Mouse (Mus musculus) erythroid progenitor cell, adult 5-6 weeks (primary cell): ENCODE results near the gene 3110082I17Rik. TPM values are rescaled to one million over a fixed set of nuclear protein-coding genes. Genes with fewer than 3 reads are reported as not detected.

ENCODE experiments used
- ATAC-seq: replicated peaks from 2 replicates; pipeline ENCODE4 v1.8.0; 2016; ENCODE audit warnings: moderate number of reproducible peaks, mild to moderate bottlenecking, moderate TSS enrichment, inconsistent platforms; ENCODE audit not compliant: poor library complexity, low FRiP score, severe bottlenecking
- total RNA-seq, 2 experiments: library from RNA; stranded (forward) in 1 of 2; stranded (reverse) in 1 of 2; fragments of 150-400 nt in 1 of 2; fragments of 186-747, 209-891 nt in 1 of 2; gene quantifications; 2 replicates each; pipeline versions ENCODE4 v1.2.3 to v1.2.4; 2015 to 2017; ENCODE audit warnings: low replicate concordance in 2 of 2

3110082I17Rik gene
- total RNA-seq, 2 experiments from 2014 or later = 3.2 TPM; not detected in 1

- ATAC-seq = no peak
Measured at GRCm38 (mm10) chr5:139383234-139383633, 77.1 kb downstream of the 3110082I17Rik start.

- peak; percentile 58 for ATAC-seq
Measured at GRCm38 (mm10) chr5:139382760-139383159, 77.6 kb downstream of the 3110082I17Rik start.

DNA sequence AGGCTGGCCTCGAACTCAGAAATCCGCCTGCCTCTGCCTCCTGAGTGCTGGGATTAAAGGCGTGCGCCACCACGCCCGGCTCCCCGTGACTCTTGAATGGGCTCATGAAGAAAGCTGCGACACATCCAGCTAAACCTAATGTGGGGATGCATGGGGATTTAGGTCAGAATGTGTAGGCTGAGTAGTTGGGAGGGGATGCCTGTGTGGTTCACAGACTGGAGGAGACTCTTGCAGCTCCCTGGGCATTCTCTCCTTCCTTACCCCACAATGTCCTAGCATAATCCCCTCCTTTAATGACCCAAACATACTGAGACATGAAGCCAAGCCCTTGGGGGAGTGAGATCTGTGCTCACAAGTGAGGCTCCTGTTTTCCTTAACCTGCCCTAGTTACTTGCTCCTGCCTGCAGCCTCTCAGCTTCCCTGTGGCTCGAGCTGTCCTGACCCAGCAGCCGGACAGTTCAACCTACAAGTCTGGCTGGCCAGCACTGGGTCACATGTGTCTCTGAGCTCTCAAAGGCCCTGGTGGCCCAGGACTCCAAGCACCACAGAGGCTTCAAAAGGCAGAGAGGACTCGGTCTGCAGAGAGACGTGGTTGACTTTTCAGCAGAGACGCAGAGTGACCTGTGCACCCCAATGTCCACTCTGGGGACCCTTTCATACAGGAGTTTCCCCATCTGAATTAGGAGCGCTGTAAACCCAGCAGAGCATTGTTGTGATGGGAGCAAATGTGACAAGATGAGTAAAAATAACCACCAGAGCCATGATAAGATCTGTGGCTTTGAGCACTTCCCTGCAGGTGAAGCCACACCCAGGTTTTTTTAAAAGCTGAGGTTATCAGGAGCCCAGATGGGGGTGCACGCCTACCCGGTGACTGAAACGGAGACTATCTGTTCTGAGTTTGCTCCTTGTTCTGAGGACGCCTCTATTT lies 78.5 kb downstream of the 3110082I17Rik start:
- peak; percentile 51 for ATAC-seq

- peak; percentile 69 for ATAC-seq
Measured at GRCm38 (mm10) chr5:139380385-139381248, 79.7 kb downstream of the 3110082I17Rik start.

- peak; percentile 8 for ATAC-seq
Measured at GRCm38 (mm10) chr5:139379771-139380384, 80.4 kb downstream of the 3110082I17Rik start.

DNA sequence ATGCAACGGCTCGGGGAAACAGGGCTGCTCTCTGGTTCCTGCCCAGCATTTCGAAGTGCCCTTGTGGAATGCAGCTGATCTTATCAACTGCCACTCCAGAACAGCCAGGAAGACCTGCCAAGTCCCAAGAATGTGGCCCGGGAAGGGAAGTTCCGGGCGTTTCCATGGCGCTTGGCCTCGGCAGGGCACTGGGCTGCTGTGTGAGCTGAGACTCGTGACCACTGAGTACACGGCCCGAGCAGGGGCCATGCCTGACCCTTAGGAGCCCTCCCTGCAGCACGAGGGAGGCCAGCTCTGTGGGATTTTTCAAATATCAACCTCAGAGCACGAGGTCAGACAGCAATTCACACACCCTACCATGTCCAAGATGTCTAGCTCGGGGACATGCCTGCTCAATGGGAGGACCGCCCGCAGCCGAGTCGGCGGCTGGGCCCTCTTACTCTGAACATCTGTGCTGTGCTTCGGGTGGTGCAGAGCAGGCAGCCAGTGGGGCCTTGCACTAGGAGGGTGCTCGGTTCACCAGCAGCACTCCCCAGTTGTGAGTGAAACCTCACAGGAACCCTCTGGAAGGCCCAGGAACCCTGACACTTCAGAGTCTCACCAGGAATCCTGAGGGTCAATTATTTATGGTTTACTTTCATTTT lies 81.2 kb downstream of the 3110082I17Rik start:
- no peak for ATAC-seq

DNA sequence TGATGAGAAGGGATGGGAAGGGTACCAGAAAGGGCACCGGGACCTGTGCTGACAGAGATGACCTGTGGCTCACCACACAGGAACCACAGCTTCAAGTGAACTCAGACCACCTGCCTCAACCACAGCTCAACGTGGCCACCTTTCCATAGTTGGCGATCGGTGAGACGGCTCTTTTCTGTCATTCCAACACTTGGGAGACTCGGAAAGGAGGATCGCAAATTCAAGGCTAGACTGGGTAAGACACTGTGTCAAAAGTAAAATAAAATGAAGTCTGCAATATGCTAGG lies 82.1 kb downstream of the 3110082I17Rik start:
- no peak for ATAC-seq

GRCm38 (mm10) chr5:139377468-139378270 lies 82.7 kb downstream of the 3110082I17Rik start, which contains the start of gene Gpr146:
Gene Gpr146, plus strand, starts transcription at chr5:139377697.
- ATAC-seq = no peak

DNA sequence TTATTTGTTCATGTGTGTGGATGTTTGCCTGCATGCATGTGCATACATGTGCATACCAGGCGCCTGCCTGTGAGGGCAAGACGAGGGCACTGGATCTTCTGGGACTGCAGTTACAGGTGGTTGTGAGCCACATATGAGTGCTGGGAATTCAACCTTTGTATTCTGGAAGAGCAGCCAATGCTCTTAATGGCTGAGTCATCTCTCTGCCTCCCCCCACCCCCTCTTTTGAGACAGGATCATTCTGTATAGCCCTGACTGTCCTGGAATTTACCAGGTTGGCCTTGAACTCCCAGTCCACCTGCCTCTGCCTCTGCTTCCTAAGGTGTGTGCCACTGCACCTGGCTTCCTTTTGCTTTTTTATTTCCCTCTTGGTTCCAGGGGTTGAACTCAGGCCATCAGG lies 85.5 kb downstream of the 3110082I17Rik start:
- ATAC-seq = no peak

- no peak for ATAC-seq
Measured at GRCm38 (mm10) chr5:139373889-139374444, 86.4 kb downstream of the 3110082I17Rik start.

- ATAC-seq = no peak
Measured at GRCm38 (mm10) chr5:139373126-139373525, 87.2 kb downstream of the 3110082I17Rik start.

DNA sequence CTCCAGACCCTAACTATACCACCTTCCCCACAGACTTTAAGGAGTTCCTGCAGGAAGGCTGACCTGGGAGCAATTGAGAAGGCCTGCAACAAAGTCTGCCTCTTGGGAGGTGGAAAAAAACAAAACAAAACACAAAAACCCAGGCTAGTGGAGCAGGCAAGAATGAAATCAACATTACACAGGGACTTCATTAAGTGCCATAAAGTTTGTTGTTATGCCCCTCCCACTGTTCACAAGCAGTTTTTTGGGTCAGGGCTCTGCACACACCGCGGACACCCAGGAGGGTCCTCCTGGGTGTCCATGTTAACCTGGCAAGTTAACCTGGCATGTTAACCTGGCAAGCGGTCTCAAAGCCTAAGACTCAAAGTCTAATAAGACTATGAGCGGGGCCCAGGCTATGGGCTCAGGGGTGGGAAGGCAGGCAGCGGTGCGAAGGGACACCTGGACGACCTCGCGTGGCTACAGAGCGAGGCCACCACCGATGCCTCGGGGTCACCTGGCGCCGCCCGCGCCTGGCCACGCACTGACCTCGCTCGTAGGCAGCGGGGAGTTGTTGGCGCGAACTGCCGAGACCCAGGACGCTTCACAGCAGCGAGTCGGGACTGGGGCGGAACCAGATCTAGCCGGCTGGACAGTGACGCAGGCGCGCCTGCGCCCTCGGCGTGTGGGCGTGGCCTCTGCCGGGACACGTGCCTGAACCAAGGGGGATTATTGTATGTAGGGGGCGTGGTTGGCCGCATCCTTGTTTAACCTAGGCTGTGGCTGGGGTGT lies 88.5 kb downstream of the 3110082I17Rik start:
- ATAC-seq = peak; percentile 88

GRCm38 (mm10) chr5:139371118-139371517 lies 89.2 kb downstream of the 3110082I17Rik start:
- ATAC-seq = no peak

GRCm38 (mm10) chr5:139370336-139370735 lies 90.0 kb downstream of the 3110082I17Rik start:
- ATAC-seq = no peak

DNA sequence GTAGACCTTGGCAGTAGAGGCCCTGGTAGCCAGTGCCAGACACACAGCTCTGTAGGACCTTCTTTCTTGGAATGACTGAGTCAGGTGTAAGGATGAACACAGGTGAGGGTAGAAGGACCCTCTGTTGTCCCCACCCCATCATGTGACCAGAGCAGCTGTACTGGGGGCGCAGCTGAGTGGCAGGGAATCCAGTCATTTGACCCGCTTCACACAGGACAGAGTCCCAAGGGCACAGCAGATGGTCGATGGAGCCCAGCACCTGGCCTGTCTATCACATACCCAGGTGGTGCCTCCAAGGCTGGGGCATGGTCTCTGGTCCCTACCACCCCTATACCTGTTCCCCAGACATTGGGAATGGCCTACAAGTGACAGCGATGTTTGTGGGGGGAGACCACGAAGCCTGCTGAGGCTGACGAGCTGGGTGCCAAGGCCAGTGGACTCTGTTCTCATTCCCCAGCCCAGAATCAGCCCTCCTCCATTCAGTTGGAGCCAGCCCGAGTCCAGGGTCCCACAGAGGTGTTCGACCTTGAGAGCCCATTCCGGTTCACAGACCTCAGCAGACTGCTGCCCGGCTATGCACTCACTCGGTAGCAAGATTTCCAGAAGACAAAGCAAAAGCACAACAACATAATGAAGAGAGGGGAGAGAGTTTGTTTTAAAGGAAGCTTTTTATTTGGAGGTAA lies 91.5 kb downstream of the 3110082I17Rik start:
- no peak for ATAC-seq

- no peak for ATAC-seq
Measured at GRCm38 (mm10) chr5:139367884-139368458, 92.4 kb downstream of the 3110082I17Rik start.

- ATAC-seq = no peak
Measured at GRCm38 (mm10) chr5:139366484-139366883, 93.8 kb downstream of the 3110082I17Rik start.
